Mouse (Mus musculus) testis, adult 2 months (tissue): Measurements from ENCODE around the gene Tlcd2.

Source experiments
- CTCF ChIP-seq: fragments of 200-500 bp; IDR thresholded peaks from 2 replicates; pipeline ENCODE4 v1.5.1; 2012; ENCODE audit warnings: low read depth, mild to moderate bottlenecking, inconsistent platforms, low read length, moderate library complexity; ENCODE audit not compliant: control insufficient read depth, insufficient read depth, insufficient replicate concordance
- POLR2A ChIP-seq: fragments of 200-500 bp; IDR thresholded peaks from 2 replicates; pipeline ENCODE4 v1.6.1; 2012; ENCODE audit warnings: low read depth, mild to moderate bottlenecking, inconsistent platforms, low read length, moderate library complexity; ENCODE audit not compliant: control insufficient read depth

DNA sequence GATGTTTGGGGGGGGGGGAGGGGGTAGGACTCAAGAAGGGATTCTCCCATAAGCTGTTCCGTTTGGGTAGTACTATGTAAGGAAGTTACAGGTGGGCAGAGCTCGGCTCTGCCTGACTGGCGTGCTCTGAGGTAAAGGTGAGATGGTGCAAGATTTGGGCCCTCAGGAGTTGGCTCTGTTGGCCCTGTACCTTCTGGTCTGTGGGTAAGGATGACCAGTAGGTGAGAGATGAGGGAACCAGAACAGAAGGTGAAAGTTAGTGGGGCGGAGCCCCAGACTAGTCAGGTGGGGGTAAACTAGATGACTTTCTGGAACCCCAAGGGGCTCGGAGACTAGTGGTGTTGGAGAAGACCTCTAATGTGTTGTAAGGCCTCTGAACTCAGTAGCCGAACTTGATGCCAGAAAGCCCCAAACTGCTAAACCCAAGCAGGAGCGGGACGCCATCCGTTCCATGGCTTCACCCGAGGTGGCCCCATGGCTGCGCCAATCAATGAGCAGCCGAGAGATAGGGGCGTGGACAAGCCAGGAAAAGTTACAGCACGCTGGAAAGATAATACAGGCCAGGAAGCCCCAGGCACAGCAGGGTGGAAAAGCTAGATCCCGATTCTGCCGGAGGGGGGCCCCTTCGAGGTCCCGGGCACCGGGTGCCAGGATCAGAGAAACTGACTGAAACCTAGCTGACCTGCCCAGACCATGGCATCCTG lies 6.1 kb downstream of the Tlcd2 start:
- no peak for TF ChIP-seq CTCF
- no peak for TF ChIP-seq POLR2A
